Mouse (Mus musculus) lung, adult 2 months (tissue): ENCODE results near the gene Tnp2. TPM values are rescaled to one million over a fixed set of nuclear protein-coding genes. Genes with fewer than 3 reads are reported as not detected.

Experiments
- DNase-seq: peaks from one replicate; pipeline ENCODE4 v3.0.0; 2022
- H3K4me1 ChIP-seq: fragments of 200-500 bp; 2 replicates; pipeline ENCODE4 v1.6.1; 2011; ENCODE audit warnings: low read length; ENCODE audit not compliant: control insufficient read depth, insufficient read depth
- H3K4me3 ChIP-seq: fragments of 200-500 bp; replicated peaks from 2 replicates; pipeline ENCODE3; 2011; ENCODE audit warnings: low read depth, mild to moderate bottlenecking, control low read depth, low read length; ENCODE audit errors: extremely low read depth
- CTCF ChIP-seq: fragments of 200-500 bp; IDR thresholded peaks from 2 replicates; pipeline ENCODE4 v1.5.1; 2011; ENCODE audit warnings: mild to moderate bottlenecking, low read length, control low read depth; ENCODE audit not compliant: insufficient read depth
- POLR2A ChIP-seq: fragments of 200-500 bp; IDR thresholded peaks from 2 replicates; pipeline ENCODE4 v1.6.1; 2011; ENCODE audit warnings: low read depth, mild to moderate bottlenecking, control low read depth, low read length, borderline replicate concordance; ENCODE audit errors: extremely low read depth
- WGBS: fragments of 180-500 bp; shearing (Covaris S2); methylation state at CpG from one replicate; pipeline ENCODE4 v1.1.7; 2018; 5-methylcytosine and 5-hydroxymethylcytosine counted together
- polyA plus RNA-seq: library from polyadenylated mRNA; depleted of rRNA; stranded (reverse); fragments of >200 nt; gene quantifications from 2 replicates; pipeline ENCODE4 v1.2.3, GENCODE M21; 2012; rRNA removed

Gene Tnp2
- polyA plus RNA-seq = 0.82 and 2.7 TPM in 2 replicates

DNA sequence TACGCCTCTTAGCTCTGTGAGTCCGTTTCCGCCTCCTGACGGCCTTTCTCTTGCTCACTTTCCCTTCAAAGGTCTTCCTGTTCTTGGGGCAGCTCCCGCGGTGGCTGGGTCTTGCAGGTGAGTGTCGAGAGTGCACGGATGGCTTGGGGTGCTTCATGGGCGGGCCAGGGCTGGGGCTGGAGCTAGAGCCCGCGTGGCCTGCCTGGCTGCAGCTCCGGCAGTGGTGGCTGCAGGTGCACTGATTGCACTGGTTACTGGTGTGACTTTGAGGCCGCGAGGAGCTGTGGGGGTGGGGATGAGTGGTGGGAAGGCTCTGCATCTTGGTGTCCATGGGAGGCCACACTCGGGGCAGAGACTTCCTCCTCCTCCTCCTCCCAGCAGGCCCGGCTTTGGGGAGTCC lies at the start of gene Tnp2:
Gene Tnp2, minus strand, starts transcription at position 390 of the 400 bp plus-strand sequence.
- WGBS = 67% methylated on average over 16 of the region's 16 CpGs
- H3K4me1 ChIP-seq = peaks cover 2% of the 10 kb centered on the region; the same call in 1 of the 2 replicates
- no peak within 1 kb of the TSS for H3K4me3 ChIP-seq
- no peak for DNase-seq
- no peak for TF ChIP-seq POLR2A
- no peak for TF ChIP-seq CTCF

DNA sequence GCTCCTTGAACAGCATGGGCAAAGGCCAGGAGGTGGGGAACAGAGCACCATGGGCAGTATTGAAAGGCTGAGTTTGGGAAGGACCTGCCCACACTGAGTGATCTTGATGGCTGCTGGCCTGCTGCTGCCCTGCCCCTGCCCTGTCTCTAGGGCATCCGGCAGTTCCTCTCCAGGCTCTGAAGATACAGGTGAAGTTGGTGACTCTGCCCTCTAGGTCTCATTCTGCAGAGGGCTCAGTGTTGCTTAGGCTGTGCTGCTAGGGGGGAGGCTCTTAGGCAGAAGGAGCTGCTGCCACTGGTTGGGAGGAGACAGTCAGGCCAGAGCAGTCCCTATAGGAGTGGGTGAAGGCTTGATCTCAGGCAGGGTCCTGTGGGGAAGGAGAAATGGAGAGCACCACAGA lies 49.4 kb upstream of the Tnp2 start:
- no peak for DNase-seq
- Histone ChIP-seq H3K4me3 (no peak overlapping the region), H3K4me1 (peaks cover 10% of the 10 kb centered on the region)
- WGBS = 73% methylated on average over 1 of the region's 1 CpGs
- TF ChIP-seq POLR2A = no peak
- no peak for TF ChIP-seq CTCF

DNA sequence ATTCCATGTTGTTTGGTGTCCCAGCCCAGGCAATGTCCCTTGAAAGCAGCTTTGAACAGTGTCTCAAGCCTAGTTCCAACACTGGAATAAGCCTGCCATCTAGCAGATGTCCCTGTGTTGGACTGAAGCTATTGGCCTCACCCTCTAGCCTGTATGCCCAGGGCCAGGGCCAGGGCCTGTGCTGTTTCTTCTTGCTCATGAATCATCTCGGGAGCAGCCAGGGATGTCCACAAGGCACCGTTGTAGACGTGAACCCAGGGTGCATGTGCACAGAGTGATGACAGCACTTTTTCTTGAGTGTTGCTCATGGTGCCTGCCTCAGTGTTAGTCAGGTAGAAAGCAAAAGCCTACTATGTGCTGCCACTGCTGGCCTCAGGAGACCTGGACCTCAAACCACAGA lies 48.8 kb upstream of the Tnp2 start:
- TF ChIP-seq CTCF (no peak), POLR2A (no peak)
- WGBS = 91% methylated on average over 3 of the region's 3 CpGs
- Histone ChIP-seq H3K4me3 (no peak overlapping the region), H3K4me1 (peaks cover 10% of the 10 kb centered on the region)
- DNase-seq = no peak

DNA sequence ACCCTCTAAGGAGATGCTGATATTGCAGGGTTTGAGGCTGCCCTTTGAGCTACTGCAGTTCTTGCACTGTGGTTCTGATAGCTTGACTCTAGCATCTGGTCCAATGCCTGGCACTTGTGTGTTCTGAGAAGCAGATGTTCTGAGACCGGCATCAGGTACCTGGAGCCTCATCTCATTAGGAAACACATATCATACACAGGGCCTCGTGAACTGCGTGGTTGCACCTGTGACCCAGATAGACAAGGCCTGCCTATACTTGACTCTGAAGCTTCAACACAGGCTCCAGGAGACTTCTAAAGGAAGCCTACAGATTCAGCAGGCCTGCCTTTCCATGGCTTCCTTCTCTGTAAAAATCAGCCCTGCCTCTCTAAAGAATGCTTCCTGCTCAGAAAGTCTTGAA lies 47.9 kb upstream of the Tnp2 start:
- no peak for DNase-seq

DNA sequence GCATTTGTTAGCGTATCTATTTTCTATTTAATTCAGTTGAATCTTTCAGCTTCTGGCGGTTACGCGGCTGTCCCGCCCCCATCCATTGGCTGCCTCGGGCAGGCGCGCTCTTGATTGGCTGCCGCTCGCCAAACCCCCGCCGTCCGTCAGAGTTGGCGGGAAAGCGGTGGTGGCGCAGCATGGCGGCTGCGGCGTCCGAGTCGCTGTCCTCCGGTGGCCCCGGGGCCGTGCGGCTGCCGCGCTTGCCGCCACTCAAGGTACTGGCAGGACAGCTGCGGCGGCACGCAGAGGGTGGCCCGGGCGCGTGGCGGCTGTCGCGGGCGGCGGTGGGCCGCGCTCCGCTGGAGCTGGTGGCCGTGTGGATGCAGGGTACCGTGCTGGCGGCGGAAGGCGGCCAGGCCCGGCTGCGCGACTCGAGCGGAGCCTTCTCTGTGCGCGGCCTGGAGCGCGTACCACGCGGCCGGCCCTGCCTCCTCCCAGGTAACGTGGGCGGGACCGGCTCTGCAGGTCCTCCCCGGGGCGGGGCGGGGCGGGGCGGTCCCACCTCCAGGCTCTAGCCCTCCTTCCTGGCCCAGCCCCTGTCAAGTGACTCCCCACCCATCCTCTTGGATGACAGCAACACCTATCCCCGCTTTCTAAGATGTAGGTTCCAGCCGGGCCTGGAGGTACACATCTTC lies 46.6 kb upstream of the Tnp2 start, which contains the start of gene Rmi2:
Gene Rmi2, plus strand, starts transcription at position 149 of the 677 bp plus-strand sequence.
- TF ChIP-seq CTCF (no peak), POLR2A (no peak)
- 1% methylated on average over 69 of the region's 69 CpGs for WGBS
- H3K4me1 ChIP-seq = peaks cover 10% of the 10 kb centered on the region
- H3K4me3 ChIP-seq = peak within 1 kb of the TSS; percentile 55
- DNase-seq = peak; percentile 85

More for the DNA sequence above, 47.9 kb upstream of the Tnp2 start:
- WGBS = 97% methylated on average over 3 of the region's 3 CpGs
- no peak overlapping the region for H3K4me3 ChIP-seq
- H3K4me1 ChIP-seq = peaks cover 10% of the 10 kb centered on the region
- TF ChIP-seq CTCF (no peak), POLR2A (no peak)

DNA sequence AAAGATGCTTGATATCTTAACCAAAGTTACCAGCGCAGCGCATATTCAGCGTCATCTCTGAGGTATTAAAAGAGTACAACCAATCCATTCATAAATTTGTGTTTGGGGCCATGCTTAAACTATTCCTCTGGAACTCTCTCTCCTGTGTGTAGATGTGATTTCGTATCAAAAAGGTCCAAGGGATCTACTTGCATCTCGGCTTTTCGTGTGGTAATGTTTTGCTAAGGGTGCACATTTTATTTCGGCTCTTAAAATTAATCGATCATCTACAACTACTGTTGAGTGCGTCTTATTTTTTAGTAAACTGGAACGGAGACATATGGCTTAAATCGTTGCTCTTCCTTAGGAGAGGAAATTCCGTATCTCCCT lies 46.1 kb upstream of the Tnp2 start:
- 2% methylated on average over 12 of the region's 12 CpGs for WGBS
- TF ChIP-seq POLR2A (no peak), CTCF (no peak)
- Histone ChIP-seq H3K4me1 (peaks cover 10% of the 10 kb centered on the region), H3K4me3 (no peak overlapping the region)
- DNase-seq = no peak

DNA sequence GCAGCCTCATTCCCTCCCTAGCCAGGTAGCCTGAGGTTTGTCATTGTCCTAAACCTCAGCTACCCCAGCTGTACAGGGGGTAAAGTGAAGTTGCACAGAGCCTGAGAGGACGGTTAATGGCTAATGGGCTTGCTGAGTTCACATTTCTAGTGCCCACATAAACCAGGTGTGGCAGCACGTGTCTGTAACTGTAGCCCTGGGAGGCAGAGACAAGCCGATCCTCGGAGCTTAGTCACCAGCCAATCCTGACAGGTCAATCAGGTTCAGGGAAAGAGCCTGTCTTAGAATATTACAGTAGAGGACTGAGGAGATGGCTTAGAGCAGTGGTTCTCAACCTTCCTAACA lies 40.0 kb upstream of the Tnp2 start:
- TF ChIP-seq CTCF = no peak
- no peak for TF ChIP-seq POLR2A
- Histone ChIP-seq H3K4me1 (no peaks in the 10 kb centered on the region), H3K4me3 (no peak overlapping the region)
- DNase-seq = no peak
- 80% methylated on average over 4 of the region's 4 CpGs for WGBS

DNA sequence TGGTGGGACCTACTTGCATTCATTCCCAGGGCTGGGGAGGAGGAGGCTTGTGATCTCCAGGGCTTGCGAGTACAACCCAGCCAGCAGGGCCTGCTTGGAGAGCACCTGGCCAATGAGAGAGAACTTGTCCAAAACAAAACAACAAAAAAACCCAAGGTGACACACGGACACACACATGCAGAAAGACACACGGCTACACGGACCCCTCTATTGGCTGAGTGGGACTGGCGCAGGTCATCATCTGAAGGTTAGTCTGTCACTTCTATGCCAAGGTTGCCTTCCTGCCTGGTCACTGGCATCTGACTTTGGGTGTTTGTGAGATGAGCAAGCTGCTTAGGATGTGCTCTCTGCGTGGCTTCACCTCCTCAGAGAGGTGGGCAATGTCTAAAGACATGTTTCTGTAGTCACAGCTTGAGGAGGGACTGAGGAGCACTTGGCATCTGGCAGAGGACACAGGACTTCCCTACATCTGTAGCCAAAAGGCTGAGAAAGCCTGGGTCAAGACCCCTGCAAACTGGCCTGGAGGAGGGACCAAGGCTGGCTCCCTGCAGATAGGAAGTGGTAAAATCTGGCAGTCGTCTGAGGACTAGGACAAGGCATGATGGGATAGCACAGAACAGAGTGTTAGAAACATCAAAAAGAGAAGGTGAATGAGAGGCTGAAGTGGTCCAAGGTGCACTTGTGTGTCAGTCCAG lies 39.5 kb upstream of the Tnp2 start:
- WGBS = 80% methylated on average over 7 of the region's 7 CpGs
- DNase-seq = no peak
- Histone ChIP-seq H3K4me3 (no peak overlapping the region), H3K4me1 (no peaks in the 10 kb centered on the region)
- TF ChIP-seq POLR2A = no peak
- TF ChIP-seq CTCF = no peak

DNA sequence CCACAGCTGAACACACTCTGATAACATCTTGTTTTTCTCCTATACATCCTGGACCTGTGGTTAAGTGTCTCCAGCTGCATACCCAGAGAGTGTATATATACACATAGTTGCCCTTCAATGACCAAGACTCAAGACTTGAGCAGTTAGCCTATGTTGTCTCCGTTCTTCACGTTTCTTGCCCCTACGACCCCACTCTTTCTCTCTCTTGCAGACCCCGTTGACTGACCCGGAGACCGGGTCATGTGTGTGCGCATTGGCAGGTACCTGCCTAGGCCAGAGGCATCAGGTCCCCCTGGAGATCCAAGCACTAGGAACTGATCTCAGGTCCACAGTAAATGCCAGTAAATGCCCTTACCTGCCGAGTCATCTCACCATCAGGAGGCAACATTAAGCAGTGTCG lies 38.8 kb upstream of the Tnp2 start:
- TF ChIP-seq CTCF = no peak
- TF ChIP-seq POLR2A = no peak
- 88% methylated on average over 9 of the region's 9 CpGs for WGBS
- DNase-seq = no peak
- no peak overlapping the region for H3K4me3 ChIP-seq
- H3K4me1 ChIP-seq = no peaks in the 10 kb centered on the region

DNA sequence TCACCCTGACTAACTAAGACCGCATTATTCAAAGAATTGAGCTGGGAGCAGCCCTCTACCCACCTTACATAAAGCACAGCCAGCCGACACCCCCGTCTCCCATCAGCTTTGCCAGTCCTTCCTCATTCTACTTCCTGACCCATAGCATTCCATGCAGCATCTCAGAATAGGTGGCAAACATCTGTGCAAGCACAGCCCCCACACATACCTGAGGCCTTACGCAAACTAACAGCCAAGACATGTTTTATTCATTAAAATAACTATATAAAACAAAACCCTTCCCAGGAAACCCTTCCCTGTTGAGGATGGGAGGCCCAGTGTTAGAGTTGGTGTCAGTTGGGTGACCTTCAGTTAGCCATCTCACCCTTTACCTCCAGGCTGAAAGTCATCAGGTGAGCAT lies 37.4 kb upstream of the Tnp2 start:
- no peak for DNase-seq
- WGBS = 84% methylated on average over 4 of the region's 4 CpGs
- TF ChIP-seq POLR2A (no peak), CTCF (no peak)
- no peak overlapping the region for H3K4me3 ChIP-seq
- H3K4me1 ChIP-seq = no peaks in the 10 kb centered on the region
